Mouse (Mus musculus): Measurements from ENCODE around the gene Rgl1. TPM values are rescaled to one million over a fixed set of nuclear protein-coding genes. Genes with fewer than 3 reads are reported as not detected.
A peak's percentile ranks its signal among the peaks of the same experiment; 100 is the strongest.

Rgl1 gene
- polyA plus RNA-seq, 2 experiments = 5.4 to 8.6 TPM

DNA sequence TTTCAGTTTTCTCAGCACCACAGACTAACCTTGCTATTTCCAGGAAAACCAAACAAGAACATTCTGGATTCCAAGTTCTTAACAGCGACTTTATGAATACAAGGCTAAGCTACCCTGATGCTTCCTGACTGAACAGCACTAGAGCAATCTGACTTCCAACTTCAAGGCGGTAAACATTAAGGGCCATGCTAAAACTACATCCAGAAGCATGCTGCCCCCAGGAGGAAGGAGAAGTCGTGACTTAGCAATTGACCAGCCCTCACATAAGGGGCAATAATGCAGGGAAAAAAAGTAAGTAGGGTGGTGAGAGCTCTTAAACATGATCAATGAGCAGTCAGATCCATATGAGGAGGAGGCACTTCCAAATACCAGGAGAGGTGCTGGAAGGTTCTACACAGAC, 80.6 kb downstream of the Rgl1 start:
- 48% methylated on average over 3 of the region's 3 CpGs for WGBS (ENCODE audit: insufficient replicate concordance)
- DNase-seq (ENCODE audit: low read depth in 3 of 3, low spot score in 3 of 3) = no peak
- H3K27me3 ChIP-seq (ENCODE audit: control insufficient read depth, insufficient read depth, low read length) = no peaks in the 10 kb centered on the region
- H3K9me3 ChIP-seq (ENCODE audit: control insufficient read depth, low read length) = no peaks in the 10 kb centered on the region
- no peak for ATAC-seq (ENCODE audit: insufficient read depth)
- H3K4me2 ChIP-seq (ENCODE audit: low read depth) = no peak overlapping the region
- no peak overlapping the region for H3K27ac ChIP-seq
- no peak overlapping the region for H3K4me3 ChIP-seq (ENCODE audit: insufficient read depth in 1 of 2, low read depth in 2 of 2, low read length in 2 of 2)
- H3K36me3 ChIP-seq (replicated peaks; ENCODE audit: control insufficient read depth, insufficient read depth, low read depth) = no peaks in the 10 kb centered on the region
- H3K4me1 ChIP-seq (replicated peaks; ENCODE audit: control insufficient read depth in 2 of 2, insufficient read depth in 2 of 2, low read length in 1 of 2) = peaks cover 0 to 2% of the 10 kb centered on the region in 2 experiments; a peak in 2 of 4 replicates
- H3K9ac ChIP-seq (replicated peaks) = no peak overlapping the region
- no peak for TF ChIP-seq EP300 (IDR thresholded peaks at IDR 0.05; ENCODE audit: low read depth)
- TF ChIP-seq CTCF (IDR thresholded peaks at IDR 0.05; ENCODE audit: low read depth) = no peak

GRCm38 (mm10) chr1:152682368-152683194, 83.6 kb downstream of the Rgl1 start:
- Histone ChIP-seq H3K27ac (no peak overlapping the region), H3K4me2 (ENCODE audit: low read depth) (no peak overlapping the region), H3K4me3 (ENCODE audit: insufficient read depth in 1 of 2, low read depth in 2 of 2, low read length in 2 of 2) (no peak overlapping the region), H3K36me3 (replicated peaks; ENCODE audit: control insufficient read depth, insufficient read depth, low read depth) (no peaks in the 10 kb centered on the region), H3K27me3 (ENCODE audit: control insufficient read depth, insufficient read depth, low read length) (no peaks in the 10 kb centered on the region), H3K9ac (replicated peaks) (no peak overlapping the region), H3K4me1 (replicated peaks; ENCODE audit: control insufficient read depth in 2 of 2, insufficient read depth in 2 of 2, low read length in 1 of 2) (peaks cover 0 to 2% of the 10 kb centered on the region in 2 experiments; a peak in 1 of 4 replicates), H3K9me3 (ENCODE audit: control insufficient read depth, low read length) (no peaks in the 10 kb centered on the region)
- TF ChIP-seq EP300 (IDR thresholded peaks at IDR 0.05; ENCODE audit: low read depth) (no peak), CTCF (IDR thresholded peaks at IDR 0.05; ENCODE audit: low read depth) (no peak)
- ATAC-seq (ENCODE audit: insufficient read depth) (no peak), DNase-seq (ENCODE audit: low read depth in 3 of 3, low spot score in 3 of 3) (no peak)
- 51% methylated on average over 11 of the region's 11 CpGs for WGBS (ENCODE audit: insufficient replicate concordance)

- no peak overlapping the region for H3K4me2 ChIP-seq (ENCODE audit: low read depth)
- WGBS (ENCODE audit: insufficient replicate concordance) = 64% methylated on average over 6 of the region's 6 CpGs
- H3K9ac ChIP-seq (replicated peaks) = no peak overlapping the region
- DNase-seq (ENCODE audit: low read depth in 3 of 3, low spot score in 3 of 3) (no peak), ATAC-seq (ENCODE audit: insufficient read depth) (no peak)
- peak; percentile 26; the same call in 1 of the 2 replicates for TF ChIP-seq CTCF (IDR thresholded peaks at IDR 0.05; ENCODE audit: low read depth)
- TF ChIP-seq EP300 (IDR thresholded peaks at IDR 0.05; ENCODE audit: low read depth) = no peak
- no peak overlapping the region for H3K27ac ChIP-seq
- no peaks in the 10 kb centered on the region; a peak in 1 of 4 replicates for H3K4me1 ChIP-seq (replicated peaks; ENCODE audit: control insufficient read depth in 2 of 2, insufficient read depth in 2 of 2, low read length in 1 of 2)
- no peak overlapping the region for H3K4me3 ChIP-seq (ENCODE audit: insufficient read depth in 1 of 2, low read depth in 2 of 2, low read length in 2 of 2)
- no peaks in the 10 kb centered on the region for H3K36me3 ChIP-seq (replicated peaks; ENCODE audit: control insufficient read depth, insufficient read depth, low read depth)
- no peaks in the 10 kb centered on the region for H3K27me3 ChIP-seq (ENCODE audit: control insufficient read depth, insufficient read depth, low read length)
- no peaks in the 10 kb centered on the region for H3K9me3 ChIP-seq (ENCODE audit: control insufficient read depth, low read length)
These were observed 84.3 kb downstream of the Rgl1 start for GRCm38 (mm10) chr1:152681676-152682367.

DNA sequence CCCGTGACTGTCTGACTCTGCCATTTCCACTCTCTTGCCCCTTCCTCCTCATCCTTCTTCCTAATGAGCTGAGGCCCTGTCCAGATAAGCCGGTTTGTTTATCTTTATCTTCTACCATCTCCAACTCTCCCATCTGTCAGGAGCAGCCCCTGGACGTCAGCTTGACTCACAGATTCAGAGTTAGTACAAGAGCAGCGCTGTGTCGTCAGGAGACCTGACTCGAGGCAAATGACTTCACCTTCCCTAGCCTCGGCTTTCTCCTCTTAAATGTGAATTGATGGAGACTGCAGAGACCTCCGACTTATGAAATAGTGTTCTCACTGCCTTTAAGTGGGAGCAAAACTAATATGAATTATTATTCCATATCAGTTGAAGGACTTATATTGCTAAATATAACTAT, 85.0 kb downstream of the Rgl1 start:
- 26% methylated on average over 8 of the region's 8 CpGs for WGBS (ENCODE audit: insufficient replicate concordance)
- no peak for ATAC-seq (ENCODE audit: insufficient read depth)

DNA sequence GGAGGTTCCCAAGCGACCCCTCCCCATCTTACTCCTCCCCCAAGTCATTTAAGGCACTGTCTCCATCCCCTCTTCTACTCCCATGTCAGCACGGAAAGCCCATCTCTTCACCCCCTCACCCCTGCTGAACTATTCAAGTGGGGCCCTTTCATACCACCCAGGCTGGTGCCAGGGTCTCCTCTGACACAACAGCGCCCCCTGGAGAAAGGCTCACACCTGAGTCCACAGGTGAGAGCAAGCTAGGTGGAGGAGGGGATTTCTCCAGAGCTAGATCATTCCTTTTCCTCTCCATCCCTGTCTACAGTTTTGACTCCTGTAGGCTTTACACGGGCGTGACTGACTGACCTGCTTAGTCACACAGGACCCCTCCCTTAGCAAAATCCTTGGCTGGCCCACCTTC, 87.7 kb downstream of the Rgl1 start:
- Histone ChIP-seq H3K9ac (replicated peaks) (no peak overlapping the region), H3K27me3 (ENCODE audit: control insufficient read depth, insufficient read depth, low read length) (no peaks in the 10 kb centered on the region), H3K27ac (no peak overlapping the region), H3K4me2 (ENCODE audit: low read depth) (no peak overlapping the region), H3K9me3 (ENCODE audit: control insufficient read depth, low read length) (no peaks in the 10 kb centered on the region), H3K4me1 (replicated peaks; ENCODE audit: control insufficient read depth in 2 of 2, insufficient read depth in 2 of 2, low read length in 1 of 2) (no peaks in the 10 kb centered on the region; a peak in 1 of 4 replicates), H3K4me3 (ENCODE audit: insufficient read depth in 1 of 2, low read depth in 2 of 2, low read length in 2 of 2) (no peak overlapping the region), H3K36me3 (replicated peaks; ENCODE audit: control insufficient read depth, insufficient read depth, low read depth) (no peaks in the 10 kb centered on the region)
- TF ChIP-seq CTCF (IDR thresholded peaks at IDR 0.05; ENCODE audit: low read depth) = peak; percentile 78
- no peak for TF ChIP-seq EP300 (IDR thresholded peaks at IDR 0.05; ENCODE audit: low read depth)
- WGBS (ENCODE audit: insufficient replicate concordance) = 29% methylated on average over 5 of the region's 5 CpGs
- DNase-seq (ENCODE audit: low read depth in 3 of 3, low spot score in 3 of 3) = no peak
- ATAC-seq (ENCODE audit: insufficient read depth) = no peak; the same call in 1 of the 2 replicates

More for the DNA sequence above, 85.0 kb downstream of the Rgl1 start:
- H3K4me2 ChIP-seq (ENCODE audit: low read depth) = no peak overlapping the region
- no peaks in the 10 kb centered on the region for H3K36me3 ChIP-seq (replicated peaks; ENCODE audit: control insufficient read depth, insufficient read depth, low read depth)
- H3K4me3 ChIP-seq (ENCODE audit: insufficient read depth in 1 of 2, low read depth in 2 of 2, low read length in 2 of 2) = no peak overlapping the region
- no peaks in the 10 kb centered on the region for H3K27me3 ChIP-seq (ENCODE audit: control insufficient read depth, insufficient read depth, low read length)
- no peaks in the 10 kb centered on the region; a peak in 1 of 4 replicates for H3K4me1 ChIP-seq (replicated peaks; ENCODE audit: control insufficient read depth in 2 of 2, insufficient read depth in 2 of 2, low read length in 1 of 2)
- no peaks in the 10 kb centered on the region for H3K9me3 ChIP-seq (ENCODE audit: control insufficient read depth, low read length)
- DNase-seq (ENCODE audit: low read depth in 3 of 3, low spot score in 3 of 3) = no peak
- TF ChIP-seq EP300 (IDR thresholded peaks at IDR 0.05; ENCODE audit: low read depth) = no peak
- TF ChIP-seq CTCF (IDR thresholded peaks at IDR 0.05; ENCODE audit: low read depth) = no peak
- H3K9ac ChIP-seq (replicated peaks) = no peak overlapping the region
- no peak overlapping the region for H3K27ac ChIP-seq
